Mouse (Mus musculus) MEL (cell line): ENCODE results near the gene Supt3. TPM values are rescaled to one million over a fixed set of nuclear protein-coding genes. Genes with fewer than 3 reads are reported as not detected.

Experiments used
- DNase-seq: peaks from one replicate; pipeline ENCODE4 v3.0.0; 2011; ENCODE audit warnings: low read depth, low spot score
- H3K27ac ChIP-seq: 2 replicates; pipeline ENCODE4 v1.5.1; 2012; ENCODE audit warnings: low read depth, mild to moderate bottlenecking, control low read depth, low read length, moderate library complexity; ENCODE audit not compliant: control insufficient read depth
- H3K27me3 ChIP-seq, 2 experiments: fragments of 150-350 bp in 1 of 2; sonication (generic) in 1 of 2; 2 replicates each; pipeline ENCODE4 v1.6.1; 2012; ENCODE audit warnings: low read length in 2 of 2, mild to moderate bottlenecking in 2 of 2, improper control_type of control experiment in 1 of 2, moderate library complexity in 1 of 2; ENCODE audit not compliant: insufficient read depth in 2 of 2, control insufficient read depth in 1 of 2
- H3K36me3 ChIP-seq, 2 experiments: 2 replicates each; pipeline ENCODE4 v1.6.1; 2012 to 2014; ENCODE audit warnings: low read length in 2 of 2, improper control_type of control experiment in 1 of 2, inconsistent platforms in 1 of 2, mild to moderate bottlenecking in 1 of 2; ENCODE audit not compliant: insufficient read depth in 2 of 2, control insufficient read depth in 1 of 2
- H3K4me1 ChIP-seq, 2 experiments: fragments of 150-350 bp in 1 of 2; sonication (generic) in 1 of 2; 2 replicates each; pipeline ENCODE4 v1.6.1; 2012; ENCODE audit warnings: low read length in 2 of 2, improper control_type of control experiment in 1 of 2, mild to moderate bottlenecking in 1 of 2; ENCODE audit not compliant: insufficient read depth in 2 of 2, control insufficient read depth in 1 of 2
- H3K4me3 ChIP-seq, 2 experiments: fragments of 150-350 bp in 1 of 2; sonication (generic) in 1 of 2; 2 replicates each; pipeline ENCODE4 v1.5.1; 2012; ENCODE audit warnings: low read depth in 2 of 2, low read length in 2 of 2, mild to moderate bottlenecking in 2 of 2, moderate library complexity in 2 of 2, control low read depth in 1 of 2, improper control_type of control experiment in 1 of 2; ENCODE audit not compliant: control insufficient read depth in 1 of 2, insufficient read depth in 1 of 2
- H3K79me2 ChIP-seq: 2 replicates; pipeline ENCODE4 v1.6.1; 2012; ENCODE audit warnings: mild to moderate bottlenecking, low read length, moderate library complexity; ENCODE audit not compliant: control insufficient read depth, poor library complexity, insufficient read depth
- H3K9ac ChIP-seq: 2 replicates; pipeline ENCODE4 v1.6.1; 2012; ENCODE audit warnings: low read depth, mild to moderate bottlenecking, control low read depth, low read length, moderate library complexity; ENCODE audit not compliant: control insufficient read depth, poor library complexity, severe bottlenecking
- H3K9me3 ChIP-seq: fragments of 150-350 bp; sonication (generic); replicated peaks from 2 replicates; pipeline ENCODE4 v1.6.1; 2012; ENCODE audit warnings: mild to moderate bottlenecking, low read length, improper control_type of control experiment, moderate library complexity; ENCODE audit not compliant: insufficient read depth
- BHLHE40 ChIP-seq: IDR thresholded peaks from 2 replicates; pipeline ENCODE4 v1.6.1; 2012; ENCODE audit warnings: low read depth, mild to moderate bottlenecking, inconsistent platforms, low read length, improper control_type of control experiment, borderline replicate concordance
- CHD1 ChIP-seq: IDR thresholded peaks from 2 replicates; pipeline ENCODE4 v1.6.1; 2012; ENCODE audit warnings: low read depth, mild to moderate bottlenecking, inconsistent platforms, low read length, improper control_type of control experiment
- ELF1 ChIP-seq: IDR thresholded peaks from 2 replicates; pipeline ENCODE4 v1.6.1; 2014; ENCODE audit warnings: low read depth, mild to moderate bottlenecking, inconsistent platforms, low read length, improper control_type of control experiment, moderate library complexity
- EP300 ChIP-seq, 2 experiments: IDR thresholded peaks; 2 replicates each; pipeline ENCODE4 v1.6.1; 2011; ENCODE audit warnings: improper control_type of control experiment in 2 of 2, low read length in 2 of 2, low read depth in 1 of 2, mild to moderate bottlenecking in 1 of 2
- KAT2A ChIP-seq: conservative IDR thresholded peaks from 2 replicates; pipeline ENCODE4 v1.6.1; 2012; ENCODE audit warnings: low read depth, low read length, improper control_type of control experiment, inconsistent platforms
- MAFK ChIP-seq: IDR thresholded peaks from 2 replicates; pipeline ENCODE4 v1.6.1; 2011; ENCODE audit warnings: low read depth, mild to moderate bottlenecking, low read length, improper control_type of control experiment, borderline replicate concordance
- MAX ChIP-seq: IDR thresholded peaks from 2 replicates; pipeline ENCODE4 v1.6.1; 2011; ENCODE audit warnings: low read length, improper control_type of control experiment
- MAZ ChIP-seq: IDR thresholded peaks from 2 replicates; pipeline ENCODE4 v1.6.1; 2012; ENCODE audit warnings: low read depth, mild to moderate bottlenecking, inconsistent platforms, low read length, improper control_type of control experiment
- MEF2A ChIP-seq: IDR thresholded peaks from 2 replicates; pipeline ENCODE4 v1.6.1; 2014; ENCODE audit warnings: low read depth, mild to moderate bottlenecking, inconsistent platforms, low read length, improper control_type of control experiment; ENCODE audit not compliant: poor library complexity, insufficient replicate concordance, severe bottlenecking; ENCODE audit errors: extremely low read depth
- MXI1 ChIP-seq: IDR thresholded peaks from 2 replicates; pipeline ENCODE4 v1.6.1; 2011; ENCODE audit warnings: mild to moderate bottlenecking, low read depth, low read length, improper control_type of control experiment
- MYC ChIP-seq: IDR thresholded peaks from 2 replicates; pipeline ENCODE4 v1.6.1; 2011; ENCODE audit warnings: low read depth, mild to moderate bottlenecking, low read length, improper control_type of control experiment, moderate library complexity
- NELFE ChIP-seq: IDR thresholded peaks from 2 replicates; pipeline ENCODE4 v1.6.1; 2011; ENCODE audit warnings: low read depth, low read length, improper control_type of control experiment
- RAD21 ChIP-seq: IDR thresholded peaks from 2 replicates; pipeline ENCODE4 v1.6.1; 2011; ENCODE audit warnings: mild to moderate bottlenecking, low read depth, low read length, improper control_type of control experiment
- RCOR1 ChIP-seq: IDR thresholded peaks from 2 replicates; pipeline ENCODE4 v1.6.1; 2012; ENCODE audit warnings: low read depth, mild to moderate bottlenecking, inconsistent platforms, low read length, improper control_type of control experiment
- SMC3 ChIP-seq: IDR thresholded peaks from 2 replicates; pipeline ENCODE4 v1.6.1; 2011; ENCODE audit warnings: low read depth, low read length, improper control_type of control experiment
- TAL1 ChIP-seq: IDR thresholded peaks from 2 replicates; pipeline ENCODE4 v1.6.1; 2012; ENCODE audit warnings: mild to moderate bottlenecking, inconsistent platforms, low read length, moderate library complexity, mixed read lengths
- TBP ChIP-seq: IDR thresholded peaks from 2 replicates; pipeline ENCODE4 v1.8.0; 2011; ENCODE audit warnings: low read depth, low read length, improper control_type of control experiment
- UBTF ChIP-seq: IDR thresholded peaks from 2 replicates; pipeline ENCODE4 v1.6.1; 2012; ENCODE audit warnings: low read depth, mild to moderate bottlenecking, inconsistent platforms, low read length, improper control_type of control experiment, moderate library complexity, borderline replicate concordance; ENCODE audit not compliant: insufficient read depth
- USF1 ChIP-seq: IDR thresholded peaks from 2 replicates; pipeline ENCODE4 v1.6.1; 2014; ENCODE audit warnings: low read depth, mild to moderate bottlenecking, inconsistent platforms, low read length, improper control_type of control experiment, moderate library complexity
- USF2 ChIP-seq, 2 experiments: IDR thresholded peaks; 2 replicates each; pipeline ENCODE4 v1.6.1; 2011 to 2012; ENCODE audit warnings: improper control_type of control experiment in 2 of 2, low read length in 2 of 2, borderline replicate concordance in 1 of 2, inconsistent platforms in 1 of 2, low read depth in 1 of 2, mild to moderate bottlenecking in 1 of 2; ENCODE audit not compliant: insufficient read depth in 1 of 2
- ZMIZ1 ChIP-seq: IDR thresholded peaks from 2 replicates; pipeline ENCODE4 v1.6.1; 2012; ENCODE audit warnings: low read depth, mild to moderate bottlenecking, inconsistent platforms, low read length, improper control_type of control experiment, moderate library complexity
- ZNF384 ChIP-seq: IDR thresholded peaks from 2 replicates; pipeline ENCODE4 v1.6.1; 2012; ENCODE audit warnings: low read depth, mild to moderate bottlenecking, inconsistent platforms, low read length, improper control_type of control experiment
- polyA plus RNA-seq, 2 experiments: library from polyadenylated mRNA; stranded (reverse) in 1 of 2; unstranded in 1 of 2; fragments of >175 nt in 1 of 2; fragments of >200 nt in 1 of 2; gene quantifications; 2 replicates each; pipeline versions ENCODE4 v1.2.1 to v1.2.4; 2012; ENCODE audit warnings: low replicate concordance in 2 of 2, low read depth in 1 of 2; ENCODE audit not compliant: insufficient read length in 2 of 2, insufficient read depth in 1 of 2, missing spikeins in 1 of 2
- total RNA-seq: library from RNA; depleted of rRNA; stranded (reverse); fragments of 300-350 nt; gene quantifications from 2 replicates; pipeline ENCODE4 v1.2.3, GENCODE M21; 2012

Supt3 gene
- total and polyA plus RNA-seq, 3 experiments = 7.0 to 28.6 TPM; not detected in 1

GRCm38 (mm10) chr17:45065465-45065864, 288.5 kb downstream of the Supt3 start:
- TF ChIP-seq CHD1 (no peak), ZMIZ1 (no peak), TBP (no peak)
- TF ChIP-seq, all 39 proteins: peak for 0
- Histone ChIP-seq H3K4me1 (no peaks in the 10 kb centered on the region), H3K79me2 (no peaks in the 10 kb centered on the region), H3K27ac (no peak overlapping the region), H3K9ac (no peak overlapping the region), H3K4me3 (no peak overlapping the region), H3K9me3 (no peaks in the 10 kb centered on the region), H3K27me3 (no peaks in the 10 kb centered on the region), H3K36me3 (no peaks in the 10 kb centered on the region)
- no peak for DNase-seq

DNA sequence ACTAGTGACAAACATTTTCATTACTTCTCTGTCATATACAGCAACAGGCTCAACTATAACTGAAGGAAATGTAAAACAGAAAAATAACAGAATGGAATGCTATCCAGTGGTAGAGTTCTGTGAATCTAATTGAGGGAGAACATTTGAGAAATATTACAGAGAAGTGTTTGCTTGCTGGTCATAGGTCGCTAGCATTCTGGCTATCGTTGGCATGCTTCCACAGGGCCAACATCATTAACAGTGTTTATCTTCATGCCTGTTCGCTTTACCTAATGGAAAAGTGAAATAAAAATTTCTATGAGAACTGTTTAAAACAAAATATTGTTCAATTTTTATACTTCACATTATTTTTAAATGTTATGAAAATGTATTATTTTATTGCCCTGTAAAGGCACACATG, 290.5 kb downstream of the Supt3 start:
- Histone ChIP-seq H3K4me3 (no peak overlapping the region), H3K4me1 (no peaks in the 10 kb centered on the region)

DNA sequence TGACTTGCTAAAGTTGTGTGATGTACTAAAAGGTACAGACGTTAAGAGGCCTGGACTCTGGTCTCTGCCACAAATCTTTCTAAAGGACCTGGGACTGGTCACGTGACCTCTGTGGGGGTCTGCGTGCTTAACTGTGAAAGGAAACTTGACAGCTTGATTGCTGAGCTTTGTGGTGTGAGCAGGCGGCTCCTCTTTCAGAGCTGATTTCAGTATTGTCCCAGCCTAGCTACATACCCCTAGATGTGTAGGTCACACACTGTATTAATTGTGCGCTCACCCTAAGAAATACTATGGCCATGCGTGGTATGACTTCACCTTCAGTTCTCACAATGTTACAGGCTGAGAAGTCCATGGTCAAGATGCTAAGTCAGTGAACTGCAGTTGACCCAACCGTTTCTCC, 291.4 kb downstream of the Supt3 start:
- Histone ChIP-seq H3K27ac (no peak overlapping the region), H3K79me2 (no peaks in the 10 kb centered on the region), H3K36me3 (no peaks in the 10 kb centered on the region), H3K9ac (no peak overlapping the region), H3K27me3 (no peaks in the 10 kb centered on the region), H3K9me3 (no peaks in the 10 kb centered on the region), H3K4me3 (no peak overlapping the region), H3K4me1 (no peaks in the 10 kb centered on the region)
- no peak for TF ChIP-seq TBP
- TF ChIP-seq BHLHE40 = no peak
- no peak for TF ChIP-seq KAT2A
- TF ChIP-seq MXI1 = no peak
- no peak for TF ChIP-seq RCOR1
- no peak for TF ChIP-seq ZMIZ1
- no peak for TF ChIP-seq TAL1
- DNase-seq = no peak

More for the DNA sequence above, 290.5 kb downstream of the Supt3 start:
- TF ChIP-seq MEF2A = no peak
- no peak for TF ChIP-seq RCOR1
- no peak for TF ChIP-seq MAFK
- TF ChIP-seq ELF1 = no peak
- no peak for TF ChIP-seq MAX
- TF ChIP-seq KAT2A = no peak
- TF ChIP-seq USF2 (IDR thresholded peaks at IDR 0.05; ENCODE audit: borderline replicate concordance in 1 of 2, insufficient read depth in 1 of 2, low read depth in 1 of 2, low read length in 2 of 2) = no peak
- TF ChIP-seq MAZ = no peak
- no peak for TF ChIP-seq SMC3
- TF ChIP-seq EP300 (IDR thresholded peaks at IDR 0.05; ENCODE audit: low read depth in 1 of 2, low read length in 2 of 2) = no peak
- TF ChIP-seq ZNF384 = no peak
- no peak for TF ChIP-seq USF1
- no peak for TF ChIP-seq TAL1
- TF ChIP-seq RAD21 = no peak
- no peak for TF ChIP-seq UBTF
- TF ChIP-seq MYC = no peak
- TF ChIP-seq NELFE = no peak
- DNase-seq = no peak
- H3K27ac ChIP-seq = no peak overlapping the region
- H3K36me3 ChIP-seq = no peaks in the 10 kb centered on the region
- no peak overlapping the region for H3K9ac ChIP-seq
- H3K27me3 ChIP-seq = no peaks in the 10 kb centered on the region
- no peaks in the 10 kb centered on the region for H3K79me2 ChIP-seq
- H3K9me3 ChIP-seq = no peaks in the 10 kb centered on the region
